Mouse (Mus musculus): ENCODE data around the gene Mat2b.
"Not testable (repeated sequence)": the region's sequence is repeated elsewhere in the genome, so short reads cannot be mapped to it uniquely, and the experiment has no call there.

The Mat2b gene

GRCm38 (mm10) chr11:40695103-40695502 lies at the start of gene Mat2b:
Gene Mat2b, minus strand, starts transcription at chr11:40695203.
- no peak for DNase-seq (ENCODE audit: low read depth)

GRCm38 (mm10) chr11:40744348-40744747 lies 49.3 kb upstream of the Mat2b start:
- DNase-seq (ENCODE audit: low read depth): peak; percentile 73

- DNase-seq (ENCODE audit: low read depth): no peak
Observed at GRCm38 (mm10) chr11:40741605-40742262, 46.7 kb upstream of the Mat2b start.

- no peak for DNase-seq (ENCODE audit: low read depth)
Observed at GRCm38 (mm10) chr11:40737369-40737768, 42.4 kb upstream of the Mat2b start.

- DNase-seq (ENCODE audit: low read depth): peak; percentile 34
Observed at GRCm38 (mm10) chr11:40734251-40734752, 39.3 kb upstream of the Mat2b start.

GRCm38 (mm10) chr11:40733339-40734174 lies 38.6 kb upstream of the Mat2b start, which contains the start of the genes Hmmr and Nudcd2:
Gene Hmmr, minus strand, starts transcription at chr11:40733422.
Gene Nudcd2, plus strand, starts transcription at chr11:40733667.
- DNase-seq (ENCODE audit: low read depth): peak; percentile 99

- DNase-seq (ENCODE audit: low read depth): no peak
Observed at GRCm38 (mm10) chr11:40732997-40733338, 38.0 kb upstream of the Mat2b start.

GRCm38 (mm10) chr11:40718324-40718723 lies 23.3 kb upstream of the Mat2b start:
- peak; percentile 33 for DNase-seq (ENCODE audit: low read depth)

GRCm38 (mm10) chr11:40715524-40715923 lies 20.5 kb upstream of the Mat2b start:
- DNase-seq (ENCODE audit: low read depth): peak; percentile 53

- no peak for DNase-seq (ENCODE audit: low read depth)
Observed at GRCm38 (mm10) chr11:40713858-40714257, 18.9 kb upstream of the Mat2b start.

GRCm38 (mm10) chr11:40709899-40710298 lies 14.9 kb upstream of the Mat2b start:
- not testable (repeated sequence) for DNase-seq (ENCODE audit: low read depth)

GRCm38 (mm10) chr11:40694311-40695087 lies 504 bp downstream of the Mat2b start:
- peak; percentile 87 for DNase-seq (ENCODE audit: low read depth)

- DNase-seq (ENCODE audit: low read depth): peak; percentile 61
Observed at GRCm38 (mm10) chr11:40693366-40693951, 1.5 kb downstream of the Mat2b start.

- peak; percentile 96 for DNase-seq (ENCODE audit: low read depth)
Observed at GRCm38 (mm10) chr11:40692511-40693365, 2.3 kb downstream of the Mat2b start.

- DNase-seq (ENCODE audit: low read depth): no peak
Observed at GRCm38 (mm10) chr11:40692101-40692509, 2.9 kb downstream of the Mat2b start.

- DNase-seq (ENCODE audit: low read depth): peak; percentile 43
Observed at GRCm38 (mm10) chr11:40690444-40691127, 4.4 kb downstream of the Mat2b start.

- DNase-seq (ENCODE audit: low read depth): no peak
Observed at GRCm38 (mm10) chr11:40683295-40683694, 11.7 kb downstream of the Mat2b start.

GRCm38 (mm10) chr11:40682456-40682855 lies 12.5 kb downstream of the Mat2b start:
- DNase-seq (ENCODE audit: low read depth): no peak

GRCm38 (mm10) chr11:40677169-40677568 lies 17.8 kb downstream of the Mat2b start:
- peak; percentile 29 for DNase-seq (ENCODE audit: low read depth)

- no peak for DNase-seq (ENCODE audit: low read depth)
Observed at GRCm38 (mm10) chr11:40675014-40675730, 19.8 kb downstream of the Mat2b start.
